Mouse (Mus musculus): Measurements from ENCODE around the gene Fgd1.

DNA sequence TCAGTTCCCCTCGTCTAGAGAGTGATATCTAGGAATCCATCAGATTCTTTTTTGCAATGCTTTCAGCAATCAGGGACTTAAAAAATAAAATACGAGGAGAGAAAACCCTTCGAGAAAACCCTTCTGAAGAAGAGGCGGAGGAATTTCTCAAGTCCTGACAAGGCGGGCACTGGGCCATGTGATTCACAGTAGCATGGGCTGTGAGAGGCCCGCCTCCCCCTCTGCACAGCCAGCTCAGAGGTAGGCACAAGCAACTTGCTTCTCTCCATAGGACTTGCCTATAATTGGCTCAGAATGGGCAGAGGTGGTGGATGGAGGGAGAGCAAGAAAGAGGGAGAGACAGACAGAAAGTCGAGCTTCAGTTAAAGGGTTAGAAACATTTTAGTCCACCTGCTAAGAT, 4.4 kb downstream of the Fgd1 start:
- TF ChIP-seq POLR2A (IDR thresholded peaks at IDR 0.05; ENCODE audit: borderline replicate concordance, extremely low read depth, insufficient read depth, insufficient read length, poor library complexity, severe bottlenecking) (no peak), CTCF (IDR thresholded peaks at IDR 0.05; ENCODE audit: borderline replicate concordance, extremely low read depth, insufficient read depth, insufficient read length) (no peak)

Measured in brain, embryonic 14.5 days (tissue).